Mouse (Mus musculus): Measurements from ENCODE around the gene Dhx35. TPM values are rescaled to one million over a fixed set of nuclear protein-coding genes. Genes with fewer than 3 reads are reported as not detected.

Dhx35 gene
- polyA plus RNA-seq, 1 experiment from 2014 or later: 13.6 TPM

Other genes with a start within 250 kb of the Dhx35 start
- not detected in 2 replicates for gene Slc32a1, start 184.0 kb upstream of the Dhx35 start, polyA plus RNA-seq (2015; fragmentation: Nextera tagmentation; extraction: Ambion mirVana)
- gene Actr5, start 169.9 kb upstream of the Dhx35 start, polyA plus RNA-seq (2015; fragmentation: Nextera tagmentation; extraction: Ambion mirVana): 9.3 and 9.4 TPM in 2 replicates
- 4.1 and 4.2 TPM in 2 replicates for gene Ppp1r16b, start 129.4 kb upstream of the Dhx35 start, polyA plus RNA-seq (2015; fragmentation: Nextera tagmentation; extraction: Ambion mirVana)
- 43.7 and 45.4 TPM in 2 replicates for gene Fam83d, start 26.7 kb upstream of the Dhx35 start, polyA plus RNA-seq (2015; fragmentation: Nextera tagmentation; extraction: Ambion mirVana)

Measured in intestine, embryonic 15.5 days (tissue).